Mouse (Mus musculus): ENCODE measurements around the gene Eci3.

GRCm38 (mm10) chr13:34993983-34994811 is 30.6 kb upstream of the Eci3 start:
- TF ChIP-seq POLR2A (IDR thresholded peaks at IDR 0.05; ENCODE audit: low read depth, low read length) (no peak), CTCF (IDR thresholded peaks at IDR 0.05; ENCODE audit: extremely low read depth, insufficient read depth, insufficient read length, insufficient replicate concordance) (no peak)

All from spleen, adult 2 months (tissue).